Mouse (Mus musculus) adipocyte (in vitro differentiated cells): ENCODE results near the gene Daam1.
A peak's percentile ranks its signal among the peaks of the same experiment; 100 is the strongest.

Source experiments
- DNase-seq: peaks from one replicate; pipeline ENCODE4 v3.0.0-alpha.2; 2016; ENCODE audit warnings: low spot score

The Daam1 gene

DNA sequence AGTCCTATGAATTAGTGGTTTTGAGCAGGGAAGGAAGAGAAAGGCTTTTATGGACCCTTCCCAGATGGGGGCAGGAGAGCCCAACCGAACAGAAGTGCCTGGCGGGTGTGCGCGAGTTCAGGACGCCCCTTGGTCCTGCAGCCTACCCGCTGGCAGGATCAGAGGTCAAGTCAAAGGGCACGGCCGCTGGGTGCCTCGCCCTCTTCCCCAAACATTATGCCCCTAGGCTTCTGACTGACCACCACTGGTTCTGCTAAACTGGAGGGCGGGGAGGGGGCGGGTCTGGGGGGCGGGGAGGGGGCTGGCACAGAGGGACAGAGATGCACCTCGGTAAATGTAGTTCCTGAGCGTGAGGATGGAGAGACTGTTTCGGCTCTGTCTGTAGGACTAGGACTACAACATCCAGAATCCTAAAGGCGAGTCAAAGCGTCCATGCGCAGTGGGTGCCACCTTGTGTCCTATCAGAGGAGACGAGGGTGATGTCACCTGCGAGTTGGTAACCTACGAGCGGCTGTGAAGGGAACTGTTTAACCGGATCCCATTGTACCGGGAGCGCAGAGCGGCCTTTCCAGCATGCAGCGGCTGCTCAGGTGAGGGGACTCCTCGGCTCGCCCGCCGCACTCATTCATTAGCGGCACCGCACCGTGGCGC, at the start of gene Daam1:
TSS of gene Daam1 (plus strand) at position 472 of the 651 bp plus-strand sequence.
- DNase-seq: peak; percentile 99

DNA sequence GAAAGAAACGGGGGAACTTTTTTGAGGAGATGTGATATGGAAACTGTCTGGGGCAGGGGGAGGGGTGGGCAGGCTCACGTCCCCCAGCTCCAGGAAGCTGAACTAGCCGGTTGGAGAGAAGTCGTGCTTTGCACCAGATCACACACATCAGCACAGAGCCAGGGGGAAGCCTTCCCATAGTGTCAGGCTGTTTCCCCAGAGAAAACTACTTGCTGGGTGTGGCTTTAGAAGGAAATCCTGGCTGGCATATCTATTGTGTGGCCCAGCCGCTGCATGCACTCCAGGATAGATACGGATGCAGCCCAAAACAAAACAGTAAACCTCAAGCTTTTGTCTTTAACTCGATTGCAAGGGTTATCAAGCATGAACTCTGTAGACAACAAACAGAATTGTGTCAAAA, 49.7 kb upstream of the Daam1 start:
- DNase-seq: no peak

DNA sequence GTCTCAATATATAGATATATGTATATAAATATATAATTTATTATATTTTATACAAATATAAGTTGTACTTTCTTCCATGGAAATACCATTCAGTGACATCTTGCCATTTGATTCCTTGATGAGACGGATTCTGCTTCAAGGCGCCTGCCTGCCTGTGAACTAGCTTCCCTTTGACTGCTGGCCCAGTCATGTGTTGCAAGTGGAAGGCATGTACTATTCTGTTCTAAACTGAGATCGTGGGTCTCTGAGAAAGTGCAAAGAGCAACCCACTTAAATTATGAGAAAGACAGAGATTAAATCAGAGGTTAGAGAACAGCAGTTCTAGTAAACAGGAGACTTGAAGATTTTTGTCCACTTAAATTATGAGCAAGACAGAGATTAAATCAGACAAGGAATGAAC, 46.9 kb upstream of the Daam1 start:
- DNase-seq: no peak

DNA sequence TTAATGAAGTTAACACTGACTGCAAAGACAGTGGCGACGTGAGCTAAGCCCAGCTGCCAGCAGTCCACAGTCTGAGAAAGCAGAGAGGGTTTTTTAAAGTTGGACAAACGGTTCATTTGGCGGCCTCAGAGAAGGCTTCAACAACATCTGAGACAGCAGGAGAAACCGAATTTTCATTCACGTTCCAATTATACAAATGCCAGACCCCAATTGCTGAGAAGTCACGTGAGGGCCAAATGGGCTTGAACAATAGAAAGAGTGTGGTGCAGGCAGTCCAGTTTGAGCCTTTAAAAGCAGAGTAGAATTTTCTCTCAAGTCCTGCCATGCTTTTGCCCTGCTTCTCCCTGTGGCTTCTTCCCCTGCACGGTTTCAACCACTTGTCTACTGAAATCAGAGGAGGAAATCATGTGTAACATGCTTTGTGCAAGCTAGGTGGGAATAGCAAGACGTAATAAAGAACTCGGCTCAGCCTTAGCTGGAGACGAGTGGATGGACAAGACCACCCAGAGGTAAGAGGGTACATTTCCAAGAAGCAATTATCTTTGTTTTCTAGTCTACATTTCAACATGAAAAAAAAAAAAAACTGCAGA, 46.1 kb upstream of the Daam1 start:
- no peak for DNase-seq

DNA sequence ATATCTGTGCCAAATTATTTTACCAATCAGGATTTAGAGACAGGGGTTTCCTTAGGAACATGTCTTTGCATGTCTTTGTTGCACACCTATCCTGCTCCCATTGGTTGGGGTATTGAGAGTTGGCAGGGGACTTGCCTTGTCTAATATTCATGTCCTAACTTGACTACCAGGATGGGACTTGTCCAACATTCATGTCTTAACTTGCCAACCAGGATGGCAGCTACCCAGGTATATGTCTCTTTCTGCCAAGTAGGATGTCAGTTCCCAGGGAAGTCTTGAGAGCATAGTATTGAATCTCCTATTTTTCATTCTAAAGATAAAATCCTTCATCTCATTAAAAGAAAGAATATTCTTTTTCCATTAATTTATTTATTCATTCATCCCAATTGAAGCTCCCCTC, 44.4 kb upstream of the Daam1 start:
- DNase-seq: no peak

DNA sequence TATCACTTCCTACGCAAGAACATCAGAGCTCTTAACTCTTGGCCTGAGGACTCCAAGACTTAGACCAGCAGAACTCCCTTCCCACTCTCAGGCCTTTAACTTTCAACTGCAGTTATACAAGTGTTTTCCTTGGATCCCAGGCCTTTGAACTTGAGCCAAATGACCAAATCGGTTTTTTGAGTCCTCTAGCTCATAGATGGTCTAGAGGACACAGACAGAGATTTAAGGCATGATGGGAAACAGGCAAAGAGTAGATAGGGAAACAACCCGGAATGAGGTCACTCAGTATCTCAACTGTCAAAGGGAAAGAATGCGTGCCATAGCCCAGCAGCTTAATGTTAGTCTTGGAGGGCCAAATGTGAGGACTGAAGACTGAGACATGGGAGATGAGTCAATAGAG, 42.1 kb upstream of the Daam1 start:
- no peak for DNase-seq

DNA sequence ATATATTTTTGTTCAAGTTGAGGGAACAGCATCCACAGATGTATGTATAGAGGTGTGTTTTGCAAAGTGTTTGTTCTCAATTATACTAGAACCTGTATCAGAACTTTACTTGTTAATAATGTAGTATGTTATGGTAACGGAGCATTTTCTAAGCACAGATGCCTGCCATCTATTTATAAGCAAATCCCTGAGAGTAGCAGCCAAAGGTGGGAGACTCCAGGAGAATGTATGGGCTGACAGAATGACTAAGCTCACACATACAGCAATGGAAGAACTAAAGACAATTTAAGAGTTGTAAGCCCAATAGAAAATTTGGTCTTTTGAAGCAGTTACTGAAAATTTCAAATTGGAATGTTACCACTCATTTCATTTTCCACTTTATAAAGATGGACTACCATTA, 40.3 kb upstream of the Daam1 start:
- no peak for DNase-seq

DNA sequence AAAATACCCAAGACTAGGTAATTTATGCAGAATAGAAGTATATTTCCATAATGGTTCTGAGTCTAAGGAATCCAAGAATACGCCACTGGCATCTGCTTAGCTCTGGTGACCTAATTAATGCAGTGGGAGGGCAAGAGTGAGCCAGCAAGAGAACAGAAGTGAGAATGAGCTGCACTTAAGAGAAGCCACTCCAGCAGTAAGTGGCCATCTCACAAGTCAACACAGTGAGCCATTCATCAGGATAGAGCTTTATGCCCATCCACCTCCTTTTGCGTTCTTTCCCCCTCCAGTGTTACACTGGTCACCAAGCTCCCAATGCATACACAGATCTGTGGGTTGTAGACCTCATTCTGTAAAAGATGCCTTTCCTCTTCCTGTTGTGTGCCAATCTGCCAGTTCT, 37.8 kb upstream of the Daam1 start:
- no peak for DNase-seq

DNA sequence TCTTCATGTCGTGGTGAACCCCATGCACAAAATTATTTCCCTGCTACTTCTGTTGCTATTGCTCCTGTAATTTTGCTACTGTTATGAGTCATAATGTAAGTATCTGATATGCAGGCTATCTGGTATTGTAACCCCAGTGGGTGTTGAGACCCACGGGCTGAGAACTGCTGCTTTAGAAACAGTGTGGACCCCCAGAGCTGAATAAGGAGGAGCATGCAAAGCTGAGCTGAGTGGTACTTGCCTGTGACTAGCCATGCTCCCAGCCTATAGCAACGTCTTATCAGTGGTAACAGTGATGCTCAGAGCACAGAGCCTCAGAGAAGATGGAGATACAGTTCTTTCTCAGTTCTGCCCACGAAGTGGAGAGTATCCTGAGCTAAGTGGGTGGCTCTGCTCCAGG, 35.3 kb upstream of the Daam1 start:
- no peak for DNase-seq

DNA sequence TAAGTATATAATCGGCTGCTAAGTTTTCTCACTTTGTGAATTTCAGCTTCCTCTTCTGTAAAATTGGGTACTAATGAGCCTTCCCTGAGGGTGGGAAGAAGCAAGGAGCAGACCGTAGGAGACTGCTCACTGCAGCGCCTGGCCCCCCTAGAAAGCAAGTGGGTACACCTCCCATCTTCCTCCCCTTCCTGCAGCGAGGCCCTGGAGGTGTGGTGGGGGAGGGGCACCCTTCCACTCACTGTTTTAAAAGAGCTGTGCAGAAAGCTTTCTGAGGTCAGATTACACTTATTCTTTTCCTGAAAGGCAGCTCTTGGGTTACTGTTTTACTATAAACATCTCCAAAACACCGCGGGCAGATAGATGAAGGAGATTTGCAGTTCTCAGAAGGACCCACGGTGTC, 34.4 kb upstream of the Daam1 start:
- no peak for DNase-seq

DNA sequence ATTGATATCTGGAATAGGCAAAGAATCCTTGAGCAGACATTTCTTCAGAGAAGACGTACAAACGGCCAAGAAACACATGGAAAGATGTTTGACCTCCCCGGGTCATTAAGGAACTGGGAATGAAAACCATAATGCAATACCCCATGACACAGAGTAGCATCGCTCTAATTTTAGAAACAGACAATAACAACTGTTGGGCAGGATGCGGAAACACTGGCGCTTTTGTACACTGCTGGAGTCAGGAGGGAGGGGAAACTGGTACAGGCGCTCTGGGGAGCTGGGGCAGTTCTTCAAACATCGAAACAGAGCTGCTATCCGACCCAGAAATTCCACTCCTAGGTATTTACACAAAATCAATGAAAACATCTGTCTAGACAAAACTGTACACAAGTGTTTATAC, 23.6 kb upstream of the Daam1 start:
- no peak for DNase-seq

DNA sequence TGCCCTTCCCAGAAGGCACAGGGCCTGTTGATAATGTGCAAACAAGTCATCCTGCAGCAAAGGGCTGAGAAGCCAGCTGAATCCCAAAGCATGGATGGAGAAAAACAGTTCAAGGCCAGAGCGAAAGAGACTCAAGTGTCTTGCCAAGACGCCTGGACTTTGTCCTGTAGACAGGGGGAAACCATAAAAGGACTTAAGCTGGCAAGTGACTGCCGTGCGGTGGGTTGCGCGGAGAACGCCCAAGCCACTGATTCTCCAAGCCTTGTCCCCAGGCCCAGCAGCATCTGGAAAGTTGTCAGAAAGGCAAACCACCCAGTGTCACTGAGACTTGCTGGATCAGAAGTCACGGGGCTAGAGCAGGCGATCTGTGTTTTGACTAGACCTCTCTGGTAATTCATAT, 22.2 kb upstream of the Daam1 start:
- no peak for DNase-seq

DNA sequence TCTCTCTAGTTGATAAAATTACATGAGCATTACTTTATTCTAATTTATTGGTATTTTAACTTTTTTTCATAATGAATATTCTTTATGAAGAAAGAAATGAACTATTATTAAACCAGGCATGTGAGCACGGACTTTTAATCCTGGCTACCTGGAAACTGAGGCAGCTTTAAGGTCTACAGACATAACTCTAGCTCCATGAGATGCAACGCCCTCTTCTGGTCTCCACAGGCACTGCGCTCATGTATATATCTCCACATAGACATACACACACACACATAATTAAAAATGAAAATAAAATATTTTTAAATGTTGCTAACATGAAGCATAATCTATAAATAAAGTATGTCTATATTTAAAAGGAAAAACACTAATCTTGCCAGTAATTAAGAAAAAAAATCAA, 21.3 kb upstream of the Daam1 start:
- DNase-seq: no peak

DNA sequence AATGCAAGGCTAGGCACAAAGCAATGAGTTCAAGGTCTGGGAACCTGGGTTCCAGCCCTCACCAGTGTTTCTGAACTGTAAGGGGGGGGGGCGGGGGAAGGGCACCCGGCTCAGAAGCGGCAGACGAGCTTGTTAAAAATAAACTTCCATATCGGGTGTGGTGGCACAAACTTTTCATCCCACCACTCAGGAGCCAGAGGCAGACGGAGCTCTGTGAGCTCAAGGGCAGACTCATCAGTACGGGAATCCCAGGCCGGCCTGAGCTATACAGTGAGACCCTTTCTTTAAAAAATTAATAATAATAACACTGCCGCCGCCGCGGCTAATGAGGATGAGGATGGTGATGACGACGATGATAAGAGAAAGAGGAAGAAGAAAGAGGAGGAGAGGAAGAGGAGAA, 18.3 kb upstream of the Daam1 start:
- no peak for DNase-seq

DNA sequence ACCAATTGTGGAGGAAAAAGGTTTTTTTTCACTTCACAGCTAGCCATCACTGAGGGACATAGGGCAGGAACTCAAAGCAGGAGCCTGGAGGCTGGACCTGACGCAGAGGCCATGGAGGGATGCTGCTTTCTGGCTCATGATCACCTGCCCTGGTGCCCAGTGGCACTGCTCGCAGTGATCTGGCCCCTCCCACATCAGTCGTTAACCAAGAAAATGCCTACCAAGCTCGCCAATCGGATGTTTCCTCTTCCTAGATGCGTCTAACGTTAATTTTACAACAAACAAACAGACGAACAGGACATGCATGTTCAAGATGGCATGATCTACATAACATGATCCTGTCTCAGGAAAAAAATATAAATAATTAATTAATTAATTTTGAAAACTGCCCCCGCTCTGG, 17.6 kb upstream of the Daam1 start:
- no peak for DNase-seq

DNA sequence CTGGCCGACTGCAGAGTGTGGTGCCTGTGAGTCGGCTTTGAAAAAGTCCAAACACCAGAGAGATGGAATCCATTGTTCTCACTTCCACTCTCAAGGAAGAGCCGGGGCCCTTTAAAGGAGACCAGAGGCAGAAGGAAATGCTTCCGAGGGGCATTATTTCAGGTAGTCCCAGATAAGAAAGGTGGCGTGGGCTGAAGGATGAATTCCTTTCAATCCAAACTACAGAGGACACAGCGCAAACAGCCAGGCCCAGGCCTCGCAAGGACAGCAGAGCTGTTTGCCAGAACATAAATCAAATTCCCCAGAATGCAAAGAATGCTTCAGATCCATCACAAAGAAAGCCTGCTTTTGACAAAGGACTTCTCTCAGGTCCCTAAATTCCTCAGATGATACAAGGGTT, 17.1 kb upstream of the Daam1 start:
- no peak for DNase-seq

DNA sequence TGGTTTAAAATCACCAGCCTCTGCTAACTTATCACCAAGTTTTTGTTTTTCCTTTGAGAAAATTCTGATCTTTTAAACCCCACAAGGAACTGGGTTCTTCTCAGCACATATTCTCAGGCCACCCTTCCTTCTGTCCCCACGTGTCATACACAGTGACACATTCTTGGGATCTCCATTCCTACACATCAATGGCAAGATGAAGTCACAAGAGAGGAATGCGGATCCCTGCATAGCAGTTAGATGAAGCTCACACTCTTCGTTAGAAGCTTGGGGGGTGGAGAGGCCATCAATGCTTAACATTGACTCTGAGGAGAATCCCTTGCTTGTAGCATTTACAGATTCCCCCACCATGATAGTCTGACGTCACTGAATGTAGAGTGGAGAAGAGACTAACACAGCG, 10.8 kb upstream of the Daam1 start:
- no peak for DNase-seq

DNA sequence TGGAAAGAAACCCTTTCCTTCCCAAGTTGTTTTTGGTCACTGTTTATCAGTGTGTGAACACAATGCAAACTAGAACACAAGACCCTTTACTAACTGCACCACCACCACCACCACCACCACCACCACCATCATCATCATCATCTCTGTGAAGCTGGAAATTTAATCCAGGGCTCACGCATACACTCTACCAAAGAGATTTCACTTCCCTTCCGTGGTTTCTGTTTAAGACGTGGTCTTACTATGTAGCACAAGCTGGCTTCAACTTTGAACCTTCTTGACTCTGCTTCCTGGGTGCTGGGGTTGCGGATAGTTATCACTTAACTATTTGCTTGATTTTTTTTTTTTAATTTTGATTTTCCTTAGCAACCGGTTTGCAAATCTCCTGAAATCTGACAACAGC, 9.6 kb upstream of the Daam1 start:
- no peak for DNase-seq

DNA sequence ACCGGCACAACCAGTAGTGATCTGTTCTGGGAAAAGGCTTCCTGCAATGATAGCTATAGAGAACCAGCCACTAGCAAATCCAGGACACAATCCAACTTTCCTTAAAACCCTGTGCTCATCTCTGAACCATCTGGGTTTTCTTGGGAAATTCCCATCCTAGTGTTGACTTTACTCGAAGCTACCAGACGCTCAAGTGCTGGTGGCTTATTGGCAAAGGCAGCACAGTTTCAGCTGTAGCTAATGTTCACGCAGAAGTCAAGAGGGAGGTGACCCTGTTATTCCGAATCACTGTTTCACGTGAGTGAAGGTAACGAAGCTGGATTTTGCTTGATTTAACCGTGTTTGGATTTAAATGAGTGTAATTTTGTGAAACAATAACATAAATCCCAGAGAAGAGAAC, 9.1 kb upstream of the Daam1 start:
- DNase-seq: no peak

DNA sequence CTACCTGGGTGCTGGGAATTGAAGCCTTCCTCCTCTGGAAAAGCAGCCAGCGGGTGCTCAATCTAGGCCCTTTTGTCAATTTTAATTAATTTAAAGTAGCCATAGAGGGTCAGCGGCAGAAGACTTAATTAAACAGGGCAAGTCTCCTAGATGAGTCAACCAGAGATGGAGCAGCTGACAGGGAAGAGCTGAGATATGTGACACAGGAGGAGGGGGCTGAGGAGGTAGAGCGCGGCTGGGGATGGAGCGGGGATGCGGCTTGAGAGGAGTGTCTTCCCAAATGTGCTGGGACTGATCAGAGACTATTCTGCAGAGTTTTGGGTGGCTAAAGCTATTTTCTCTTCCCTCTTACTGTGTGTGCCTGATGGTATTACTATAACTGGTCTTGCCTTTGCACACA, 6.0 kb upstream of the Daam1 start:
- no peak for DNase-seq

DNA sequence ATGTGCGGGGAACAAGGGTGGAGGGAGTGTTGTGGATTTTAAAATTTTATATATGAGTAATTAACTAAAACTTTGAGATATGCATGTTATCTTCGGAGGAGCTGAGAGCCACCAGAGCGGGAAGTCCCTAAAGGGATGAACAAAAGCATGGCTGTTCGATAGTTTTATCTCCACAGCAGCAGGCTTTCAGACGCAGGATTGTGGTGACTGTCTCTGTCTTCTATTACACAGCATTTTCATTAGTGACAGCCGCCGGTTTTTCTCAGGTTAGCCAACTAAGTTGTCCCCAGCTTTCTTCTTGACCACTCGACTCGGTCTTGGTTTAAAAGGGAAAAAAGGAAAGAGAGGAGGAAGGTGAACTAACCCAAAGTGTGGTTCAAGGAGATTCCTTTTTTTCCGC, 739 bp upstream of the Daam1 start:
- no peak for DNase-seq

DNA sequence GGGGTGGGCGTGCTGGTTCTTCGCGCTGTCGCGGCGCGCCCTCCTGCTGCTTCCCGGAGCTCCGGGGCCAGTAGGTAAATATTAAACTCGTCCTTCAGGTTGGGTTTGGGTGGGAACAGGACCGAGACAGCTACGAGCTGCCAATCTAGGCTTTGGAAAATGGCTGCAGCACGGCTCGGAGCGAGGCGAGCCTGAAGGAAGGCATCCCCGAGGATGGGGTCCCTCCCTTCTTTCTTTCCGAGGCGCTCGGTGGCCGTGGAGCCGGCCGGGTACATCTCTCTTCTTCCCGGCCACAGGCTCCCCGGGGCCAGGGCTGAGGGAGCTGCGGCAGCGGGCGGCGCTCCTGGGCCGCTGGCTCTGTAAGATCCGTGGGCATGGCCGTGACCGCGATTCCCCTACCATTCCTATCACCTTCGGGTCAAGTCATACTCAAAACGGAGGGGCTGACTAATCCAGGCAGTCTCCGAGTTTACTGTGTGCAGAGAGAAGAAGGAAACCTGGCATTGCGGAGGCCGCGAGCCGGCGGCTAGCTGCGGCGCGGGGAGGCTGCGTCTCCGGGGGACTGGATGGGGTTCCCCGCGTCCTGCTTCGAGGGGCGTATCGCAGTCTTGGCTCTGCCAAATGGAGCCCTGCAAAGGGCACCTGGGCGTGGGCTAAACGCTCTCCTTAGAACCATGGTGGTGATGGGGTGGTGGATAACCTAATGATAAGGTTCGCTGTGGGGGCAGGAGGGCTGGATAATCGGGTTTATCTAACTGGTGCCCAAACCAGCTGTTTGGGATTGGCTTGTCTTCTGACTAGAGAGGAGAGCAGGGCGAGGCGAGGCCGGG, 595 bp downstream of the Daam1 start:
- DNase-seq: peak; percentile 46

DNA sequence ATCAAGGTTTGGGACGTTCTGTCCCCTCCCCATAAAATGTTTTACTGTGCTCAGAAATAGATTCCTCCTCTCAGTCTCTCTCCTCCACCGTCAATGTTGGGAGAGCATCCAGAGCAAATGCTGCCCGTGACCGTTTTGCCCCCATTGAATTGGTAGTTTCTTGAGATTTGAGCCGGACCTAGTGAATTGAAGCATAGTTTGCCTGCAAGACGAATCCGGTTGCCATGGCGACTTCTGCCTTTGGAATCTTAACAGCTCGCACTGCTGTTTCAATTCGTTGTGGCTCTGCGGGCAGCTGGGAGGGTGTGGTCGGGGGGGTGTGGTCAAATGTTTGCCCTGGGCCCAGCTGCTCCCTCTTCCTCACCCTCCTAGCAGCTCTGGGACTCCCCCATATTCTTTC, 1.3 kb downstream of the Daam1 start:
- peak; percentile 76 for DNase-seq

DNA sequence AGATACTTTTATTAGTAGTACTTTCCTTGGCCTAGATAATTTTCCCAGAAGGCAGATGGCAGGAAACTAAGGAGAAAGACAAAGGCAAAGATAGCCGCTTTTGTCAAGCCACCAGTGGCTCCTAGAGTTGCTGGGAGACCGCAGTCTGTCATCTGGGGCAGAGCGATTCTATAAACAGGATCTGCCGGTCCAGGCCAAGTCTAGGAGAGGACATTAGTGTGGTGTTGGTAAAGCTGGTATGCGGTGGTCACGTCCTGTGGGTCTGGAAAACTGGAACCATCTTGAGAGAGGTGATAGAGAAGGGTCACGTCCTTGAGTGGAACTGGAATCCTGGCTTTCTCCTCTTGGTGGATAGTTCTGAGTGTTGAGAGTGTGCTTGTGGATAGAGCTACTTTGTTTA, 3.2 kb downstream of the Daam1 start:
- DNase-seq: no peak
